Comparison of ENCODE assay signal across 11 mouse cellular contexts in the genomic region with DNA sequence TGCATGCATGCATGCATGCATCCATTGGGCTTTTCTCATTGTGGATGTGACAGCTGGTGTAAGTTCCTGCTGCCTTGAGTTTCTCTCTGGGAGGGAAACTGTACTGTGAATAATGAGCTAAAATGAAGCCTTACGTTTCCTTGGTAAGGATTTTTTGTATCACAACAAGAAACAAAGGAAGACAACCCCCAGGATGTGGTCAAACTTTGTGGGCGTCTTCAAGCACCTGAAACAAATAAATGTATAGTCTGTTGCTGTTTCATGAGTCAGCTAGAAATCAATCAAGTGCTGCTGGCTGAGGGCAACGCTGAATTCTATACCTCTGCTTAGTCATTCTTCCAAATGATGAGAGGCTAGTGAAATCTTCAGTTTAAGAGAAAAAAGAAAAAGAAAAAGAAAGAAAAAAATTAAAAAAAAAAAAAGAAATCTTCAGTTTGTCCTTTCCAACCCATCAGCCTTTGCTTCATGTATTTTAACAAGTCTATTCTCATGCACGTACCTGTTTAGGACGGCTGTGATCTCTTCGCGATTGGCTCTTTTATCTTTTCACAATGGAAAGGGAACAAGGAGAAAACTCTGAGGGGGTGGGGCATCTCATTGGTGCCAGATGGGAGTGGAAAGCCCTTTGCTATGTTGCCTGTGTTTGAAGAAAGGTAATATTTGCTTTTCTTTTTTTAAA. TPM values are rescaled to one million over a fixed set of nuclear protein-coding genes. Genes with fewer than 3 reads are reported as not detected.
DNase-seq lines count a peak whose midpoint lies in the region.
"Had no signal": no experiment of that assay in that cellular context is flagged by ENCODE, and none has a peak within 500 bp of the region (broad histone marks: within the 10 kb centered on the region; RNA-seq: fewer than 3 reads in every experiment).

No protein-coding gene starts in this region.

- peak; percentile 44 to 71 for DNase-seq in CD8-positive naive resting alpha-beta T cell, adult 2 months (ENCODE audit: low read depth in 2 of 2, low spot score in 2 of 2)
- peak; percentile 78 for DNase-seq in T-cell, adult 2 months (ENCODE audit: low spot score)
- DNase-seq in natural killer cell, adult 2 months (ENCODE audit: low spot score in 2 of 2), result peak; percentile 21 to 27
- peak; percentile 38 for DNase-seq in yolk sac, embryonic 10.5 days (ENCODE audit: low spot score)
- no peak for DNase-seq in heart, postnatal 14 days
- DNase-seq in embryo, embryonic 10 days (ENCODE audit: low spot score), result no peak
- no peak for DNase-seq in MN1 (ENCODE audit: low spot score)
- DNase-seq: cerebellum, adult 2 months; forebrain, postnatal 0 days; gastrocnemius, adult 2 months; heart, adult 2 months had no signal

- intact Hi-C loops in heart, postnatal 14 days (cut with DNase I), result loop anchor here (5.0 kb wide), 2 partner anchors 93 to 113 kb away; no protein-coding TSS in a partner anchor

RNA-seq across cellular contexts. Expression of gene Ahcy, which starts 5.3 kb away (rescaled TPM):
- 10 to 100 TPM in 1 of 2 experiments, 1 to 10 TPM in 1; 8.8 to 11.3 TPM for total RNA-seq in heart, postnatal 14 days (2021)

RNA-seq across cellular contexts. Expression of gene Itch, which starts 53.7 kb away (rescaled TPM):
- 10 to 100 TPM; 36.4 to 38.0 TPM for total RNA-seq in heart, postnatal 14 days (2021)

Comparison
In these comparisons a context has a peak if more than half of its experiments do, and no peak if none do; other contexts are left out.
1. DNase-seq: peak in CD8-positive naive resting alpha-beta T cell, adult 2 months (2 of 2), T-cell, adult 2 months (single experiment), natural killer cell, adult 2 months (2 of 2) and yolk sac, embryonic 10.5 days (single experiment); none in heart, postnatal 14 days (0 of 2), embryo, embryonic 10 days (single experiment) and MN1 (single experiment).